Mouse (Mus musculus) C2C12 (cell line): ENCODE data around the gene Hoxb3.

Experiments
- CTCF ChIP-seq: IDR thresholded peaks from one replicate; pipeline ENCODE4 v1.5.1; 2011; ENCODE audit not compliant: control insufficient read depth, insufficient read depth, insufficient read length
- MAX ChIP-seq: IDR thresholded peaks from one replicate; pipeline ENCODE4 v1.6.1; 2011; ENCODE audit warnings: mild to moderate bottlenecking, control low read depth
- MYOG ChIP-seq: IDR thresholded peaks from one replicate; pipeline ENCODE4 v1.6.1; 2011; ENCODE audit not compliant: control insufficient read depth, insufficient read length; ENCODE audit errors: extremely low read depth

GRCm38 (mm10) chr11:96293302-96293921, 29.7 kb upstream of the Hoxb3 start:
- no peak for TF ChIP-seq CTCF
- TF ChIP-seq MYOG: no peak
- TF ChIP-seq MAX: no peak
